Mouse (Mus musculus) embryonic facial prominence, embryonic 15.5 days (tissue): ENCODE measurements around the gene Slc24a3. TPM values are rescaled to one million over a fixed set of nuclear protein-coding genes. Genes with fewer than 3 reads are reported as not detected.

ENCODE experiments used
- ATAC-seq: fragments of 200-750 bp; cut with Nextera tagmentation; 2 replicates; pipeline ENCODE4 v1.8.0; 2017; ENCODE audit warnings: low read depth, moderate TSS enrichment; ENCODE audit not compliant: insufficient number of reproducible peaks, low FRiP score, low TSS enrichment
- H3K27ac ChIP-seq: fragments of 300-500 bp; sonication (generic); replicated peaks from 2 replicates; pipeline ENCODE4 v1.5.1; 2015; ENCODE audit warnings: mild to moderate bottlenecking, inconsistent platforms
- H3K27me3 ChIP-seq: fragments of 300-500 bp; sonication (generic); 2 replicates; pipeline ENCODE4 v1.6.1; 2015; ENCODE audit warnings: inconsistent platforms
- H3K36me3 ChIP-seq: fragments of 300-500 bp; sonication (generic); 2 replicates; pipeline ENCODE4 v1.6.1; 2015; ENCODE audit warnings: mild to moderate bottlenecking, inconsistent platforms
- H3K4me1 ChIP-seq: fragments of 300-500 bp; sonication (generic); 2 replicates; pipeline ENCODE4 v1.6.1; 2015; ENCODE audit warnings: inconsistent platforms
- H3K4me2 ChIP-seq: fragments of 300-500 bp; sonication (generic); replicated peaks from 2 replicates; pipeline ENCODE4 v1.6.1; 2015; ENCODE audit warnings: mild to moderate bottlenecking, inconsistent platforms
- H3K4me3 ChIP-seq: fragments of 300-500 bp; sonication (generic); replicated peaks from 2 replicates; pipeline ENCODE4 v1.5.1; 2015; ENCODE audit warnings: mild to moderate bottlenecking, inconsistent platforms
- H3K9ac ChIP-seq: fragments of 300-500 bp; sonication (generic); 2 replicates; pipeline ENCODE4 v1.6.1; 2015; ENCODE audit warnings: inconsistent platforms
- H3K9me3 ChIP-seq: fragments of 300-500 bp; sonication (generic); replicated peaks from 2 replicates; pipeline ENCODE4 v1.6.1; 2016; ENCODE audit warnings: inconsistent platforms
- WGBS: fragments of 180-500 bp; shearing (Covaris S2); methylation state at CpG from one replicate; pipeline ENCODE4 v1.1.7; 2015; 5-methylcytosine and 5-hydroxymethylcytosine counted together
- polyA plus RNA-seq: library from polyadenylated mRNA; unstranded; fragments of >200 nt; fragmentation: Nextera tagmentation; extraction: Ambion mirVana; gene quantifications from 2 replicates; pipeline ENCODE4 v1.2.1, GENCODE M21; 2015

Slc24a3 gene
- polyA plus RNA-seq, 1 experiment from 2014 or later, result 3.4 TPM

DNA sequence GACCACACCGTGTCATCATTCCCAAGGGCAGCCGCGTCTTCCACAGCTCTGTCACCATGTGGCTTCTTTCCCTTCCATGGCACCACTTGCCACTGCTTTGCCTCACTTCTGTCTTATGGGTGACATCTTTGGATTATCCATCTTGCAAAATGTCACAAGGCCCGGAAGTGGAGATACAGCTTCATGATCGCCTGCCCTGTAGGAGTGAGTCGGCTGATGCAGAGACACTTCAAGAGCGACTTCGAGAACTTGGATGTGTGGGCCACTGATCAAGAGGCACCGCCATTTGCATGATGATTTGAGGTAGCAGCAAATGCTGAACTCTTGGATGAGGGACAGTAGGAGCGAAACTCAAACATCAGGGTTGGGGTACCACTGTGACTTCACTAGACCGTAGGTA, 46.0 kb downstream of the Slc24a3 start:
- ATAC-seq, result no peak
- 94% methylated on average over 11 of the region's 11 CpGs for WGBS

DNA sequence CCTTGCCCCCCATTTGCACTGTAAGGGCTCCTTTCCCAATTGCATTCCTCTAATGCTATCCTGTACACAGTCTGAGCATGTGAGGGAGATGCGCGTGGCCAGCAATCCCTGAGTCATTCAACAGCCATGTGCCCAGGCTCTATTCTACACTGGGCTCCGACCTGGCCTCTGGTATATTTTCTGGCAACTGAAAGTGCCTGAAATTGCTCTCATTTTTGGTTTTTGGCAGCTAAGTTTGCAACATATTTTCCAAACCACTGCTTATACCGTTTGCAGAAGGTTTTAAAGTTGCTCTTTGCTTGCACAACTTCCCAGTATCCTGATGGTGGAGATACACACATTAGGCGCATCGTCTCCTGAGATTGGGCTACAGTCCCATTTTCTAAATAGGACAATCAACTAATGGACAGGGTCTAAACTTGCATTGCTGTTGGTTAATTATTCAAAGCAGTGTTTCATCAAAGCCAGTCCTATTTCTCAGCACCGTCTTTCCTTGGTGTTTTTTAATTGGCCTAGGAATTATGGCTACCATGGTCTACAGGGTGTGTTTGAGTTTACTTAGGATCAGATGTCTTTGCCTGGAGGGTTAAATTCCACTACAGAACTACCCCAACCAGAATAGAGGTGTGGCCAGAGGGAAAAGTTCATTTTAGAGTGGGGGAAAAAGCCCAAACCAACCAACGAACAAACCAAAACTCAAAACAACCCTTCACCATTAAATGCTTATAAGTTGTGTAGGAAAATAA, 46.7 kb downstream of the Slc24a3 start:
- Histone ChIP-seq H3K36me3 (no peaks in the 10 kb centered on the region), H3K27me3 (no peaks in the 10 kb centered on the region), H3K4me3 (no peak overlapping the region), H3K4me2 (no peak overlapping the region), H3K9ac (no peak overlapping the region), H3K4me1 (no peaks in the 10 kb centered on the region), H3K27ac (no peak overlapping the region), H3K9me3 (no peaks in the 10 kb centered on the region)
- no peak for ATAC-seq
- 61% methylated on average over 8 of the region's 8 CpGs for WGBS

More for the DNA sequence above, 46.0 kb downstream of the Slc24a3 start:
- H3K4me2 ChIP-seq, result no peak overlapping the region
- H3K27me3 ChIP-seq, result no peaks in the 10 kb centered on the region
- no peak overlapping the region for H3K27ac ChIP-seq
- H3K4me3 ChIP-seq, result no peak overlapping the region
- no peak overlapping the region for H3K9ac ChIP-seq
- H3K4me1 ChIP-seq, result no peaks in the 10 kb centered on the region
- no peaks in the 10 kb centered on the region for H3K9me3 ChIP-seq
- H3K36me3 ChIP-seq, result no peaks in the 10 kb centered on the region

DNA sequence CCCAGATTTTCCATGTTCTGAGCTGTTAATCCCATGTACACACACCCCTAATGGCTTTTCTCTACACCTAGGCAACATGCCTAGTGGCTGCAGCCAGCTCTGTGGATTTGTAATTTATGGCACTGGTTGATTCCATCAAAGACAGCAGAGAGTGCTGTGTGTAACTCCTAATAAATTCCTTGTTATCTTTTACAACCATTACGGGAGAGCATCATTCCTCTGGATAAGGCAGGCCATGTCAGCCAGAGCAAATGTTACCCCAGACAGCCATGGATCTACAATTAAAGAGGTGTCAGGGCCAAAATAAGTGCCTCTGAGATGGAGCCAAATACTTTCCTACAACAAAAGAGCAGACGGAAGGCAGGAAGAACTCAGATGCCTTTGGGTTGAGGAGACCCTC, 49.0 kb downstream of the Slc24a3 start:
- Histone ChIP-seq H3K27me3 (no peaks in the 10 kb centered on the region), H3K36me3 (no peaks in the 10 kb centered on the region), H3K4me2 (no peak overlapping the region), H3K27ac (no peak overlapping the region), H3K9me3 (no peaks in the 10 kb centered on the region), H3K4me3 (no peak overlapping the region), H3K9ac (no peak overlapping the region), H3K4me1 (no peaks in the 10 kb centered on the region)
- no peak for ATAC-seq
- 75% methylated on average over 2 of the region's 2 CpGs for WGBS

DNA sequence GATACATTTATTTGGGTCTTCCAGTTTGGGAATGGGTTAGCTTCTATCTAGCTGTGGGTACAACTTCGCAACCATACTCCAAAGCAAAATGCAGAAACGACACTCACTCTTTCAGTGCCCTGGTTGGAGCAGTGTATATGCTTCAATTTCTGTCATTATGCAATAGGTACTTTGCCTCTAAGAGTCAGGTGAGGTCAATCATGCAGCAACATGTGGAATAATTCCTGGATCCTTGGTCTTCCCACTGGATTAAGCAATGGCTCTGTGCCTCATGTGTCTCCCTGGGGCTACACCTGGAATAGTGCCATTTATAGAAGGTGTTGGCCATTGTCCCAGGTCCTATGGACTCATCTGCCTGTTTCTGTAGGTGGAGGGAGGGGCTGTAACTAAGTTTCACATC, 49.9 kb downstream of the Slc24a3 start:
- ATAC-seq, result no peak
- Histone ChIP-seq H3K4me3 (no peak overlapping the region), H3K36me3 (no peaks in the 10 kb centered on the region), H3K27ac (no peak overlapping the region), H3K4me1 (no peaks in the 10 kb centered on the region), H3K9me3 (no peaks in the 10 kb centered on the region), H3K4me2 (no peak overlapping the region), H3K9ac (no peak overlapping the region), H3K27me3 (no peaks in the 10 kb centered on the region)
- 87% methylated on average over 2 of the region's 2 CpGs for WGBS

DNA sequence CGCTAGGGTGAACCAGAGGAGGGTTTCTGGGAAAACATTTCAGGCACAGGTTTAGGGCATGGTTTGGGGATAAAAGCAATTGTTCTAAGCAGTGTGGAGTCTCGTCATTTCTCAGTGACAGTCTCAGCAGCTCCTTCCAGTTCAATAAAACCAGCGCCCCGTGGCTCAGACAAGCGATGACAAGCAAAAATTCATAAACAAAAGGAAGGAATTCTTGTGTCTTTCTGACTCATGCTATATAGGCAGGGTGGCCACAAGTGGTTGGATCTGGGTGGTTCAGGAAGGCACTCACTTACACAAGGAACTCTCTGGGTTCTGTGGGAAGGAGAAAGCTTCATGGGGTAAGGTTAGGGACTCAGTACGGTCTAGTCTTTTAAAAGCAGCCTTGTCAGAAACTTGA, 51.7 kb downstream of the Slc24a3 start:
- WGBS, result 63% methylated on average over 6 of the region's 6 CpGs
- H3K27me3 ChIP-seq, result no peaks in the 10 kb centered on the region
- H3K36me3 ChIP-seq, result no peaks in the 10 kb centered on the region
- no peak overlapping the region for H3K4me3 ChIP-seq
- no peak overlapping the region for H3K27ac ChIP-seq
- no peak overlapping the region for H3K4me2 ChIP-seq
- H3K9me3 ChIP-seq, result no peaks in the 10 kb centered on the region
- H3K4me1 ChIP-seq, result no peaks in the 10 kb centered on the region
- no peak overlapping the region for H3K9ac ChIP-seq
- no peak for ATAC-seq

DNA sequence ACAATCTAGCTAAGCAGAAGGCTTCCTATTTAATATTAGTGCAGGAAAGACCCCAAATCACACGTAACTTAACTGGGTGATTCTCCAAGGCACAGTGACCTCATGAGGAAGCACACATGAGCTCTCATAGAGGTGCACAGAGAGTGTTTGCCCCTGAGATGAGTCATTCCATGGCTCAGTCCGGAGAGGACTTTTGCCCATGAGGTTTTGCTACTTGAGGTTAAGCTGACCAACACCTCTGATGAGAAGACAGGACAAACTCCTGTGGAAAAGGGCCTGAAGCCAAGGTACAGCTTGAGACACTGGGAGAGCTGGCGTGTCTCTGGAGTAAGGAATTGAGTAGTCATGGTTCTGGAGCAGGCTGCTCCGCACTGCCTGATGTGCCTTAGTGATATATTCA, 56.1 kb downstream of the Slc24a3 start:
- no peak for ATAC-seq
- H3K27me3 ChIP-seq, result no peaks in the 10 kb centered on the region
- H3K9me3 ChIP-seq, result no peaks in the 10 kb centered on the region
- no peak overlapping the region for H3K9ac ChIP-seq
- no peaks in the 10 kb centered on the region for H3K4me1 ChIP-seq
- no peaks in the 10 kb centered on the region for H3K36me3 ChIP-seq
- no peak overlapping the region for H3K4me2 ChIP-seq
- no peak overlapping the region for H3K27ac ChIP-seq
- no peak overlapping the region for H3K4me3 ChIP-seq
- 84% methylated on average over 4 of the region's 4 CpGs for WGBS

DNA sequence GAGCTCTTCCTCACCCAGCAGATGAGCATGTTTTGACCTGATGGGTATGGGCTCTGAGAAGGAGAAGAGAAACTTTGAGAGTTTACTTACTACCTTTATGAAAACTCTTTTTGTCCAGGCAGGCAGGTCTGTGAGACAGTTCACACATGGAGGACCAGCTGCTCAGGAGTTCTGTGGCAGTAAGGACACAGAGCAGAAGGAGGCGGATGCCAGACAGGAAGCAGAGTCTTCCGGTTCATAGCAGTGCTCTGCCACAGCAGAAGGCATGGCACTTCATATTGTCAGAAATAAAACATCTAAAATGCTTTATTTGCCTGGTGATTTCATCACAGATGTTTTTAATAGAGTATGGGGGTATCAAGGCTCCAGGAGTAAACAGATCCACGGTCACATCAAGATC, 58.1 kb downstream of the Slc24a3 start:
- H3K9me3 ChIP-seq, result no peaks in the 10 kb centered on the region
- no peak for ATAC-seq
- no peak overlapping the region for H3K4me3 ChIP-seq
- no peak overlapping the region for H3K27ac ChIP-seq
- no peak overlapping the region for H3K9ac ChIP-seq
- H3K4me1 ChIP-seq, result no peaks in the 10 kb centered on the region
- 41% methylated on average over 3 of the region's 3 CpGs for WGBS
- no peaks in the 10 kb centered on the region for H3K27me3 ChIP-seq
- H3K4me2 ChIP-seq, result no peak overlapping the region
- H3K36me3 ChIP-seq, result no peaks in the 10 kb centered on the region

DNA sequence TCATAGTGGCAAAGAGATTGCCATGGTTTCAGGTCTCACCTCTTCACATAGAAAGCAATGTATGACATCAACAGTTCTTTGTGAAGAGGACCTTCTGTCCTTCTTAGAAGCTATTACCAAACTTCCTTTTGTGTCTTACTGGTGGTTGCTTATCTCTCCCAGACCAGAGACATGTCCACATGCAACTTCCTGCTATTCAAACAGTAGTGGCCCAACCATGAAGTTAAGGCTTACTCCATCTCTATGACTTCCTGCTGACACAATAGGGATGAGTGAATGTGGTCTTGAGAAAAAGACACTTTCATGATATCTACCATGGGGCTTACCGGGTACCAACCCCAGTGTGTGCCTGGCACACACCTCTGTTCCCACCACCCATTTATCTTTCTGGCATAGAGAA, 58.5 kb downstream of the Slc24a3 start:
- whole genome bisulfite sequencing, result 80% methylated on average over 1 of the region's 1 CpGs
- Histone ChIP-seq H3K27me3 (no peaks in the 10 kb centered on the region), H3K4me3 (no peak overlapping the region), H3K4me2 (no peak overlapping the region), H3K27ac (no peak overlapping the region), H3K4me1 (no peaks in the 10 kb centered on the region), H3K9ac (no peak overlapping the region), H3K36me3 (no peaks in the 10 kb centered on the region), H3K9me3 (no peaks in the 10 kb centered on the region)
- ATAC-seq, result no peak

DNA sequence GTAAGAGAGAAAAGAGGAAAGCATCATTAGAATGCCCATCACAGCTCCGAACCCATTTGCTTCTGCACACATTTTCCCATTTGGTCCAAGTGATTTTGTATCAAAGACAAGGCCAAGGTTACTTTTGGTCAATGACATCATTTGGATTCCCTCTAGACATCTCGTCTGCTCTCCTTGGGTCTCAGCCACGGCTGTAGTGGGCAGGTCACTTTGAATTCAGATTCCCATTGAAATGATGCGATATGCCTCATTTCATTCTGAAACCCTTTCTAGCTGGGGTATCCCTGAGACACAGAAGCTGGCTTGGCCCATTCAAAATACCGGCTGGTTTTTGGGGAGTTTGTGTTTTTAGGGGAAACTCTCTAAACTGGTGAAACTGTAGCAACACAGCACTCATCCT, 59.8 kb downstream of the Slc24a3 start:
- 88% methylated on average over 5 of the region's 5 CpGs for WGBS
- no peak overlapping the region for H3K4me2 ChIP-seq

DNA sequence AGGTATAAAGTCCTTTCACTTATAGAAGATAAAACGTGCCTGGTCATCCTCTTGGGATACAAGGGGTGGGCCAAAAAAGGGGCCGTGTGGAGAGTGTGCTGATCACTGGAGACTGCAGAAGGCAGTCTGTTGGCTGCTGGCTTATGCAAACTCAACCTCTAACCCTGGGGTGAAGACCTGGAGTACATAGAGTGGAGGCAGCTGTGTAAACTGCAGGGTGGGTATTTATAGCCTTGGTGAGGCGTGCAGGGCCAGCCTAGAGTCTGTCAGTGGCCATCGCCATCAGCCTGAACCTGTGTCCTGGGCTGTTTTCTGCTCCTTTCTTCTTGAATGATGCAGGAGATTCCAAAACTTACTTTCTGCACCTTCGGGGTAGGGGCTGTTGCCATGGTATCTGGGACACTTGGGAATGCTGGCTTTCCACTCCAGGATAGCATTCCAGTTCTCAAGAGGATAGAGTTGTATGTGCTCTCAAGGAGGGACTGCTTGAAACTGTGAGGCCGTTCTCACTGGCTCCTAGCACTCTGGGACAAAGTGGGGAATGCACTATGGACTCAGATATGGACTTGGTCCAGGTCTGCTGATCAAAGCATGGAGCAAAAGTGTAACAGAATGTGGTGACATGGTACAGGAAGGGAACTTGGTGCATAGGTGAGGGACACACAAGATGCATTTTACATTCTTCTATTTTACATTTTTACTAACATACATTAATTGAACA, 65.4 kb downstream of the Slc24a3 start:
- Histone ChIP-seq H3K9ac (no peak overlapping the region), H3K9me3 (no peaks in the 10 kb centered on the region), H3K4me3 (no peak overlapping the region), H3K36me3 (no peaks in the 10 kb centered on the region), H3K27ac (no peak overlapping the region), H3K4me1 (0 out of 2 replicates have a peak, but pooled peaks cover 14% of the 10 kb centered on the region), H3K27me3 (no peaks in the 10 kb centered on the region), H3K4me2 (no peak overlapping the region)
- ATAC-seq, result no peak
- 44% methylated on average over 6 of the region's 6 CpGs for WGBS

More for the DNA sequence above, 59.8 kb downstream of the Slc24a3 start:
- no peaks in the 10 kb centered on the region for H3K9me3 ChIP-seq
- no peak overlapping the region for H3K4me3 ChIP-seq
- H3K27me3 ChIP-seq, result no peaks in the 10 kb centered on the region
- no peak overlapping the region for H3K27ac ChIP-seq
- H3K36me3 ChIP-seq, result no peaks in the 10 kb centered on the region
- H3K9ac ChIP-seq, result no peak overlapping the region
- no peak for ATAC-seq
- no peaks in the 10 kb centered on the region for H3K4me1 ChIP-seq

DNA sequence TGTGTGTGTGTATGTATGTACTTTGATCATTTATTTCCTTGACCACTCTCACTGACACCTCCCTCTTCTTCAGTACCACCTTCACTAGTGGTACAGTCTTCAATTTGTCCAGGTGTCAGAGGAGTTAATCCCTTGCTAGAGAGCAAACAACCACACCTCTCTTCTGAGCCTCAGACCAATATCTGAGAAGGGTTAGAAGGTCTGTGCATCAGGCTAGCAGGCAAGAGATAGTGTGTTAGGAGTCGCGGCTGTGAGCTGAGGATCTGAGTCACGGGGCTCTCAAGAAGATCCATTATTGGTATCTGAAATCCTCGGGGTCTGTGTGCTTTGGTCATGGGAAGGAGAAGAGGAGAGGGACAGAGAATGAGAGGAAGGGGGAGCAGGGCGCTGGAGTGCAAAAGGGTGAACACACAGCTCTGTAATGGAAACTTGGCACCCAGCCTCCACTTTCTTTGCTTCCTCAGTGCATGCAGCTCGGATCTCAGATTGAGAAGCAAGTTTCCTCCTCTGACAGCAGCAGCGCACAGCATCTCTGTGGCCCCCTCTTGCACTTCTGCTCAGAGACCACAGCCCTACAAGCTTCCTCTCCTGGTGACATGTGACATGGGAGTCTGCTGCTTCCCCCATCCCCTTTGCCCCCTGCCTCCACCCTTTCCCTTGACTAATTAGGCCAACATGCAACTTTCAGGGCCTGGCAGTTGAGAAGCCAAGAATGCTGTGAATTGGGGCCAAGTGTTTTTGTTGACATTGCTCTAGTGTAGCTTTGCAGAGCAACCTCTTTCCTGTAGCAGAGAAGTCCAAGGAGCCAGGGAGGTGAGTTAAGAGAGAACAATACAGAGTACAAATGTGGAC, 66.2 kb downstream of the Slc24a3 start:
- Histone ChIP-seq H3K4me1 (0 out of 2 replicates have a peak, but pooled peaks cover 14% of the 10 kb centered on the region), H3K4me3 (no peak overlapping the region), H3K4me2 (no peak overlapping the region), H3K27me3 (no peaks in the 10 kb centered on the region), H3K9ac (no peak overlapping the region), H3K27ac (peak overlapping the region; percentile 36), H3K9me3 (no peaks in the 10 kb centered on the region), H3K36me3 (no peaks in the 10 kb centered on the region)
- peak; percentile 77 for ATAC-seq
- WGBS, result 51% methylated on average over 7 of the region's 7 CpGs
